Mouse (Mus musculus) G1E (cell line): ENCODE results near the gene Pmel. TPM values are rescaled to one million over a fixed set of nuclear protein-coding genes. Genes with fewer than 3 reads are reported as not detected.

ENCODE experiments used
- ATAC-seq: 2 replicates; pipeline ENCODE4 v1.8.0; 2016; ENCODE audit warnings: mild to moderate bottlenecking; ENCODE audit not compliant: insufficient number of reproducible peaks, poor library complexity, low FRiP score, severe bottlenecking; ENCODE audit errors: extremely low read depth
- DNase-seq: peaks from one replicate; pipeline ENCODE4 v3.0.0; 2012; ENCODE audit warnings: low spot score
- H3K27me3 ChIP-seq: 2 replicates; pipeline ENCODE4 v1.6.1; 2012; ENCODE audit warnings: mild to moderate bottlenecking, low read length, inconsistent platforms; ENCODE audit not compliant: insufficient read depth
- H3K36me3 ChIP-seq: replicated peaks from 2 replicates; pipeline ENCODE3; 2012; ENCODE audit warnings: mild to moderate bottlenecking, inconsistent platforms
- H3K4me1 ChIP-seq: 2 replicates; pipeline ENCODE4 v1.6.1; 2012; ENCODE audit warnings: low read depth, low read length, inconsistent platforms, mixed read lengths; ENCODE audit not compliant: insufficient read depth
- H3K4me3 ChIP-seq: 2 replicates; pipeline ENCODE4 v1.5.1; 2012; ENCODE audit warnings: low read depth, mild to moderate bottlenecking, inconsistent platforms, low read length, moderate library complexity, mixed read lengths
- H3K9me3 ChIP-seq: replicated peaks from 2 replicates; pipeline ENCODE4 v1.6.1; 2012; ENCODE audit warnings: inconsistent platforms
- CTCF ChIP-seq: IDR thresholded peaks from 2 replicates; pipeline ENCODE4 v1.5.1; 2012; ENCODE audit warnings: low read depth, low read length, inconsistent platforms, mixed read lengths
- GATA1 ChIP-seq: IDR thresholded peaks from 2 replicates; pipeline ENCODE4 v1.6.1; 2012; ENCODE audit warnings: borderline replicate concordance, low read length, inconsistent platforms, mixed read lengths
- GATA2 ChIP-seq: IDR thresholded peaks from 2 replicates; pipeline ENCODE4 v1.6.1; 2012; ENCODE audit warnings: low read depth, low read length, inconsistent platforms, borderline replicate concordance
- POLR2AphosphoS5 ChIP-seq: IDR thresholded peaks from 2 replicates; pipeline ENCODE4 v1.6.1; 2012; ENCODE audit warnings: low read depth, low read length, inconsistent platforms; ENCODE audit not compliant: insufficient replicate concordance
- TAL1 ChIP-seq: conservative IDR thresholded peaks from 2 replicates; pipeline ENCODE4 v1.6.1; 2012; ENCODE audit warnings: low read depth, low read length, inconsistent platforms, mixed read lengths
- polyA plus RNA-seq: library from polyadenylated mRNA; stranded (reverse); fragments of >175 nt; gene quantifications from 2 replicates; pipeline ENCODE4 v1.2.3, GENCODE M21; 2012
- total RNA-seq, 2 experiments: library from RNA; stranded (forward) in 1 of 2; stranded (reverse) in 1 of 2; fragments of 200-1000 nt in 1 of 2; fragments of >200 nt in 1 of 2; fragmentation: Nextera tagmentation in 1 of 2; gene quantifications; 2 replicates each; pipeline ENCODE4 v1.2.3; 2014 to 2017

The Pmel gene
- total and polyA plus RNA-seq, 3 experiments: 0.05 to 2.4 (median 0.76) TPM

- peaks cover 60% of the 10 kb centered on the region for H3K4me1 ChIP-seq
Observed at GRCm38 (mm10) chr10:128748252-128748864, 44.4 kb downstream of the Pmel start.

More at GRCm38 (mm10) chr10:128748252-128748864, 44.4 kb downstream of the Pmel start:
- peak; percentile 88 for DNase-seq
- peaks cover 3% of the 10 kb centered on the region for H3K27me3 ChIP-seq
- ATAC-seq: peak; percentile 62
- TF ChIP-seq CTCF: peak; percentile 13; the same call in 1 of the 2 replicates
- TF ChIP-seq TAL1: no peak
- no peak for TF ChIP-seq POLR2AphosphoS5
- no peak for TF ChIP-seq GATA1
- no peak for TF ChIP-seq GATA2
- peaks cover 34% of the 10 kb centered on the region for H3K36me3 ChIP-seq
- peak overlapping the region; percentile 78 for H3K4me3 ChIP-seq
- H3K9me3 ChIP-seq: no peaks in the 10 kb centered on the region

Other genes with a start within 250 kb of the Pmel start
Only the 20 nearest of the 25 such genes appear.
- gene Myl6b, start 205.5 kb upstream of the Pmel start, total RNA-seq (2014; fragmentation: Nextera tagmentation): 11.4 and 13.1 TPM in 2 replicates
- gene Myl6b, start 205.5 kb upstream of the Pmel start, total RNA-seq (2017): 1.7 and 2.0 TPM in 2 replicates
- 14.7 and 17.4 TPM in 2 replicates for gene Myl6b, start 205.5 kb upstream of the Pmel start, polyA plus RNA-seq
- gene Esyt1, start 178.3 kb upstream of the Pmel start, total RNA-seq (2014; fragmentation: Nextera tagmentation): 31.8 and 36.0 TPM in 2 replicates
- gene Esyt1, start 178.3 kb upstream of the Pmel start, total RNA-seq (2017): 98.1 and 107 TPM in 2 replicates
- 72.2 and 80.2 TPM in 2 replicates for gene Esyt1, start 178.3 kb upstream of the Pmel start, polyA plus RNA-seq
- 7.2 and 9.2 TPM in 2 replicates for gene Zc3h10, start 156.4 kb upstream of the Pmel start, total RNA-seq (2014; fragmentation: Nextera tagmentation)
- gene Zc3h10, start 156.4 kb upstream of the Pmel start, total RNA-seq (2017): 12.0 and 13.3 TPM in 2 replicates
- 21.1 and 21.9 TPM in 2 replicates for gene Zc3h10, start 156.4 kb upstream of the Pmel start, polyA plus RNA-seq
- gene Rpl41, start 154.9 kb upstream of the Pmel start, total RNA-seq (2014; fragmentation: Nextera tagmentation): 2,429 and 2,736 TPM in 2 replicates
- 5,596 and 6,924 TPM in 2 replicates for gene Rpl41, start 154.9 kb upstream of the Pmel start, total RNA-seq (2017)
- 10,155 and 11,415 TPM in 2 replicates for gene Rpl41, start 154.9 kb upstream of the Pmel start, polyA plus RNA-seq
- 692 and 813 TPM in 2 replicates for gene Pa2g4, start 138.2 kb upstream of the Pmel start, total RNA-seq (2014; fragmentation: Nextera tagmentation)
- gene Pa2g4, start 138.2 kb upstream of the Pmel start, total RNA-seq (2017): 212 and 245 TPM in 2 replicates
- gene Pa2g4, start 138.2 kb upstream of the Pmel start, polyA plus RNA-seq: 659 and 767 TPM in 2 replicates
- gene Erbb3, start 114.5 kb upstream of the Pmel start, total RNA-seq (2014; fragmentation: Nextera tagmentation): 2.0 and 2.2 TPM in 2 replicates
- gene Erbb3, start 114.5 kb upstream of the Pmel start, total RNA-seq (2017): 0.35 and 0.49 TPM in 2 replicates
- gene Erbb3, start 114.5 kb upstream of the Pmel start, polyA plus RNA-seq: 0.15 and 0.17 TPM in 2 replicates
- gene Rps26, start 77.4 kb upstream of the Pmel start, total RNA-seq (2014; fragmentation: Nextera tagmentation): 4,124 and 4,641 TPM in 2 replicates
- 1,044 and 1,182 TPM in 2 replicates for gene Rps26, start 77.4 kb upstream of the Pmel start, total RNA-seq (2017)
- gene Rps26, start 77.4 kb upstream of the Pmel start, polyA plus RNA-seq: 4,182 and 5,947 TPM in 2 replicates
- 11.4 and 11.7 TPM in 2 replicates for gene Ikzf4, start 58.2 kb upstream of the Pmel start, total RNA-seq (2014; fragmentation: Nextera tagmentation)
- 1.7 and 2.8 TPM in 2 replicates for gene Ikzf4, start 58.2 kb upstream of the Pmel start, total RNA-seq (2017)
- 6.7 and 7.0 TPM in 2 replicates for gene Ikzf4, start 58.2 kb upstream of the Pmel start, polyA plus RNA-seq
- 4.6 and 8.7 TPM in 2 replicates for gene Suox, start 30.1 kb upstream of the Pmel start, total RNA-seq (2014; fragmentation: Nextera tagmentation)
- gene Suox, start 30.1 kb upstream of the Pmel start, total RNA-seq (2017): 8.1 and 8.4 TPM in 2 replicates
- gene Suox, start 30.1 kb upstream of the Pmel start, polyA plus RNA-seq: 0.96 and 1.7 TPM in 2 replicates
- 49.1 TPM in 2 replicates for gene Rab5b, start 7.9 kb upstream of the Pmel start, total RNA-seq (2014; fragmentation: Nextera tagmentation)
- gene Rab5b, start 7.9 kb upstream of the Pmel start, total RNA-seq (2017): 48.0 and 52.7 TPM in 2 replicates
- 17.5 and 20.0 TPM in 2 replicates for gene Rab5b, start 7.9 kb upstream of the Pmel start, polyA plus RNA-seq
- gene Cdk2, start 836 bp downstream of the Pmel start, total RNA-seq (2014; fragmentation: Nextera tagmentation): 108 and 117 TPM in 2 replicates
- 109 and 113 TPM in 2 replicates for gene Cdk2, start 836 bp downstream of the Pmel start, total RNA-seq (2017)
- gene Cdk2, start 836 bp downstream of the Pmel start, polyA plus RNA-seq: 34.7 and 36.3 TPM in 2 replicates
- 6.8 and 8.4 TPM in 2 replicates for gene Dgka, start 40.7 kb downstream of the Pmel start, total RNA-seq (2014; fragmentation: Nextera tagmentation)
- 3.3 TPM in 2 replicates for gene Dgka, start 40.7 kb downstream of the Pmel start, total RNA-seq (2017)
- 0.19 and 0.50 TPM in 2 replicates for gene Dgka, start 40.7 kb downstream of the Pmel start, polyA plus RNA-seq
- 78.7 and 93.7 TPM in 2 replicates for gene Pym1, start 43.7 kb downstream of the Pmel start, total RNA-seq (2014; fragmentation: Nextera tagmentation)
- gene Pym1, start 43.7 kb downstream of the Pmel start, total RNA-seq (2017): 44.3 and 47.3 TPM in 2 replicates
- gene Pym1, start 43.7 kb downstream of the Pmel start, polyA plus RNA-seq: 144 and 169 TPM in 2 replicates
- 0.44 TPM in 1 of 2 replicates, not detected in the other for gene Mmp19, start 86.7 kb downstream of the Pmel start, total RNA-seq (2014; fragmentation: Nextera tagmentation)
- gene Mmp19, start 86.7 kb downstream of the Pmel start, total RNA-seq (2017): 0.11 and 0.12 TPM in 2 replicates
- 0.02 and 0.03 TPM in 2 replicates for gene Mmp19, start 86.7 kb downstream of the Pmel start, polyA plus RNA-seq
- gene Dnajc14, start 99.9 kb downstream of the Pmel start, total RNA-seq (2014; fragmentation: Nextera tagmentation): 20.6 and 25.5 TPM in 2 replicates
- gene Dnajc14, start 99.9 kb downstream of the Pmel start, total RNA-seq (2017): 31.5 and 36.9 TPM in 2 replicates
- gene Dnajc14, start 99.9 kb downstream of the Pmel start, polyA plus RNA-seq: 9.6 and 12.6 TPM in 2 replicates
- gene Tmem198b, start 100.2 kb downstream of the Pmel start, total RNA-seq (2014; fragmentation: Nextera tagmentation): 8.4 and 10.1 TPM in 2 replicates
- 4.1 and 4.9 TPM in 2 replicates for gene Tmem198b, start 100.2 kb downstream of the Pmel start, total RNA-seq (2017)
- 1.5 and 2.2 TPM in 2 replicates for gene Tmem198b, start 100.2 kb downstream of the Pmel start, polyA plus RNA-seq
- gene Sarnp, start 113.1 kb downstream of the Pmel start, total RNA-seq (2014; fragmentation: Nextera tagmentation): 144 and 197 TPM in 2 replicates
- gene Sarnp, start 113.1 kb downstream of the Pmel start, total RNA-seq (2017): 154 and 165 TPM in 2 replicates
- gene Sarnp, start 113.1 kb downstream of the Pmel start, polyA plus RNA-seq: 16.5 and 19.9 TPM in 2 replicates
- 29.3 and 31.9 TPM in 2 replicates for gene Ormdl2, start 117.5 kb downstream of the Pmel start, total RNA-seq (2014; fragmentation: Nextera tagmentation)
- 132 and 152 TPM in 2 replicates for gene Ormdl2, start 117.5 kb downstream of the Pmel start, total RNA-seq (2017)
- 18.0 and 21.9 TPM in 2 replicates for gene Ormdl2, start 117.5 kb downstream of the Pmel start, polyA plus RNA-seq
- gene Gdf11, start 187.5 kb downstream of the Pmel start, total RNA-seq (2014; fragmentation: Nextera tagmentation): not detected in 2 replicates
- gene Gdf11, start 187.5 kb downstream of the Pmel start, total RNA-seq (2017): under 0.01 TPM in 1 of 2 replicates, not detected in the other
- 0.02 TPM in 2 replicates for gene Gdf11, start 187.5 kb downstream of the Pmel start, polyA plus RNA-seq
- gene Cd63, start 196.8 kb downstream of the Pmel start, total RNA-seq (2014; fragmentation: Nextera tagmentation): 1.7 and 3.4 TPM in 2 replicates
- 0.22 TPM in 1 of 2 replicates, not detected in the other for gene Cd63, start 196.8 kb downstream of the Pmel start, total RNA-seq (2017)
- gene Cd63, start 196.8 kb downstream of the Pmel start, polyA plus RNA-seq: 0.04 and 0.09 TPM in 2 replicates